Mouse (Mus musculus) lung, adult 2 months (tissue): ENCODE data around the gene Triml1.

Experiments used
- CTCF ChIP-seq: fragments of 200-500 bp; IDR thresholded peaks from 2 replicates; pipeline ENCODE4 v1.5.1; 2011; ENCODE audit warnings: mild to moderate bottlenecking, low read length, control low read depth; ENCODE audit not compliant: insufficient read depth
- POLR2A ChIP-seq: fragments of 200-500 bp; IDR thresholded peaks from 2 replicates; pipeline ENCODE4 v1.6.1; 2011; ENCODE audit warnings: low read depth, mild to moderate bottlenecking, control low read depth, low read length, borderline replicate concordance; ENCODE audit errors: extremely low read depth

DNA sequence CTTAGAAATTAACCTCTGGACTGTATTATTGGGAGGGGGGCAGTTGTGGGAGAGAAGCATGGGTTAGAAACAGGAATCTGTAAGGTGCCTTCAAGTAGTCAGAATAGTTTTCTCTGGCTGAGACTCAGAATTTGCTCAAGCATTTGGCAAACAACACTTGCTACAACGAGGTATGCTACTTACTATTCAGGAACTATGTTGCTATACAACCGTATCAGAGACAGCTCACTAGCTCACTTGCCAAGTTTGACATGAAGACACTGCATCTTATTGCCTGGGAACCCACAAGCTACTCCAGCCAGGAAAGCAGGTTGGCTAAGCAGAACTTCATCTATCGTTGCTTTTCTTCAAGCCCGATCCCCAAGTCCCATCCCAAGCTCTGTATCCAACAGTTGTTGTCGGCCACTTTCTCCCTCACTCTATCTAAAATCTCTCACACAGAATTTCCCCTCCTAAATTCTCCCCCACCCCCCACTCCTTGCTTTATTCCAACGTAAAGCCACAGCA is 28.0 kb upstream of the Triml1 start:
- no peak for TF ChIP-seq POLR2A
- no peak for TF ChIP-seq CTCF
